Mouse (Mus musculus) embryonic fibroblast, embryonic 13.5 days (primary cell): ENCODE data around the gene Pdia4.

Experiments
- CTCF ChIP-seq: IDR thresholded peaks from 2 replicates; pipeline ENCODE4 v1.5.1; 2011; ENCODE audit warnings: mild to moderate bottlenecking, control low read depth, low read length, moderate library complexity, borderline replicate concordance; ENCODE audit not compliant: insufficient read depth
- POLR2A ChIP-seq: IDR thresholded peaks from 2 replicates; pipeline ENCODE4 v1.6.1; 2011; ENCODE audit warnings: low read depth, mild to moderate bottlenecking, control low read depth, low read length, moderate library complexity

DNA sequence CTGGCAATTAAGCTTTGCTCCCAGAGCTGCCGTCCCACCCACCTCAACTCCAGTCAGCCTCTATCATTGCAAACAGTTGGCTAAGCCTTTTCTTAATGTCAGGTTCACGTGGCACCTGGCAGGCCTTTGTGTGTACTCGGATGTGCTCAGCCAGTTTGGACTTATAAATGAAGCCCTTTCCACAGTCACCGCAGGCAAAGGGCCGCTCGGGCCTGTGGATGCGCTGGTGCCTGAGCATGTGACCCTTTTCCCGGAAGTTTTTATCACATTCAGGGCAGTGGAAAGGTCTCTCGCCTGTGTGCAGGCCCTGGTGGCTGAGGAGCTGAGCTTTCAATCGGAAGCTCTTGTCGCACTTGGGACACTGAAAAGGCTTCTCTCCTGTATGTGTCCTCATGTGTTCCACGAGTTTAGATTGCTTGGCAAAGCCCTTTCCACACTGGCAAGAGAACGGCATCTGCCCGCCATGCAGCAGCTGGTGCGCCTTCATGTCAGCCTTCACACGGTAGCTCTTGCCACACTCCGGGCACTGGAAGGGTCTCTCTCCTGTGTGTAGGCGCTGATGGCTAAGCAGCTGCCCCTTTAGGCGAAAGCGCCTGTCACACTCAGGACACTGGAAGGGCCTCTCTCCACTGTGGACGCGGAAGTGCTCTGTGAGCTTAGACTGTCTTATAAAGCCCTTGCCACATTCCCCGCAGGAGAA, 6.5 kb upstream of the Pdia4 start:
- TF ChIP-seq CTCF (no peak), POLR2A (no peak)
